Mouse (Mus musculus) lung, adult 10 weeks (tissue): ENCODE results near the gene Dchs2. TPM values are rescaled to one million over a fixed set of nuclear protein-coding genes. Genes with fewer than 3 reads are reported as not detected.

Source experiments
- polyA plus RNA-seq: library from polyadenylated mRNA; stranded (reverse); fragments of 350-450 nt; fragmentation: Illumina TruSeq; extraction: RNeasy Lipid Tissue Mini Kit (QIAGEN cat#74804); gene quantifications from one replicate; pipeline ENCODE4 v1.2.3, GENCODE M21; 2014; ENCODE audit warnings: low read depth, low replicate concordance; ENCODE audit not compliant: insufficient read depth

Gene Dchs2
- 0.06 TPM for polyA plus RNA-seq

DNA sequence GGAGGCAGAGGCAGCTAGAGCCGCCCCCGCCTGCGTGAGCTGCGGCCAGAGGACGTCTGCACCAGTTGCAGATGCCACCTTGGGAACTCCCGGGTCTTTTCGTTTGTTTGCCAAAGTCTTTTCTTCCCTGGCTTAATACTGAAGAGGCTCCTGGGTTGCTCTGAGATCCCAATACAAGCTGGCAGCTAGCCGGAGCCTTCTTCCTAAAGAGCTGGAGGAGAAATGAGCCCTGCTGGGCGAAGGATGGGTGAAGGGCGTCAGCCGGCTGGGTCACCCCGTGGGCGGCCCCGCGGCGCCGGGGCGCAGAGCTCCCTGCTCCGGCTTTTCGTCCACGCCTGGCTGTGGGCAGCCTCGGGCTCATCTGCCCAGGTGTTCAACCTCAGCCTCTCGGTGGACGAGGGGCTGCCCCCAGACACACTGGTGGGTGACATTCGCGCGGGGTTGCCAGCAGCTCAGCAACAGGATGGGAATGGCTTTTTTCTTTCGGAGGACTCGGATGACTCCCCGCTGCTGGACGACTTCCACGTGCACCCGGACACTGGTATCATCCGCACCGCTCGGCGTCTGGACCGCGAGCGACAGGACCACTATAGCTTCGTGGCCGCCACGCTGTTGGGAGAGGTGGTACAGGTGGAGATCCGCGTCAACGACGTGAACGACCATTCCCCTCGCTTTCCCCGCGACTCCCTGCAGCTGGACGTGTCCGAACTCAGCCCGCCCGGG, at the start of gene Dchs2:
Gene Dchs2, plus strand, starts transcription at position 223 of the 723 bp plus-strand sequence.

Other genes starting within 250 kb of the Dchs2 start
- 8.7 TPM for gene Lrat, start 224.0 kb upstream of the Dchs2 start, polyA plus RNA-seq
- 1.0 TPM for gene Fgg, start 120.2 kb upstream of the Dchs2 start, polyA plus RNA-seq
- gene Fga, start 101.9 kb upstream of the Dchs2 start, polyA plus RNA-seq, result 0.11 TPM
- not detected for gene Fgb, start 78.1 kb upstream of the Dchs2 start, polyA plus RNA-seq
- 32.6 TPM for gene Plrg1, start 72.4 kb upstream of the Dchs2 start, polyA plus RNA-seq